Mouse (Mus musculus) erythroblast, embryonic 14.5 days (primary cell): ENCODE results near the gene Olfr1367. TPM values are rescaled to one million over a fixed set of nuclear protein-coding genes. Genes with fewer than 3 reads are reported as not detected.

ENCODE experiments used
- H3K27me3 ChIP-seq: 2 replicates; pipeline ENCODE4 v1.6.1; 2012; ENCODE audit warnings: inconsistent platforms; ENCODE audit not compliant: control insufficient read depth
- H3K36me3 ChIP-seq: 2 replicates; pipeline ENCODE4 v1.6.1; 2012; ENCODE audit warnings: mild to moderate bottlenecking, inconsistent platforms; ENCODE audit not compliant: control insufficient read depth
- H3K4me1 ChIP-seq: 2 replicates; pipeline ENCODE4 v1.6.1; 2012; ENCODE audit warnings: inconsistent platforms; ENCODE audit not compliant: control insufficient read depth
- H3K4me3 ChIP-seq: replicated peaks from 2 replicates; pipeline ENCODE3; 2012; ENCODE audit warnings: moderate library complexity, mild to moderate bottlenecking, inconsistent platforms
- H3K9me3 ChIP-seq: 2 replicates; pipeline ENCODE4 v1.6.1; 2012; ENCODE audit warnings: low read length, inconsistent platforms, mixed read lengths; ENCODE audit not compliant: control insufficient read depth
- GATA1 ChIP-seq: IDR thresholded peaks from 2 replicates; pipeline ENCODE4 v1.6.1; 2012; ENCODE audit warnings: low read length, inconsistent platforms, mixed read lengths
- TAL1 ChIP-seq: IDR thresholded peaks from 3 replicates; pipeline ENCODE4 v1.6.1; 2012; ENCODE audit warnings: low read length, inconsistent platforms, mixed read lengths
- polyA plus RNA-seq: library from polyadenylated mRNA; stranded (reverse); fragments of >175 nt; gene quantifications from 2 replicates; pipeline ENCODE4 v1.2.3, GENCODE M21; 2012

Olfr1367 gene
- not detected in 2 replicates for polyA plus RNA-seq

DNA sequence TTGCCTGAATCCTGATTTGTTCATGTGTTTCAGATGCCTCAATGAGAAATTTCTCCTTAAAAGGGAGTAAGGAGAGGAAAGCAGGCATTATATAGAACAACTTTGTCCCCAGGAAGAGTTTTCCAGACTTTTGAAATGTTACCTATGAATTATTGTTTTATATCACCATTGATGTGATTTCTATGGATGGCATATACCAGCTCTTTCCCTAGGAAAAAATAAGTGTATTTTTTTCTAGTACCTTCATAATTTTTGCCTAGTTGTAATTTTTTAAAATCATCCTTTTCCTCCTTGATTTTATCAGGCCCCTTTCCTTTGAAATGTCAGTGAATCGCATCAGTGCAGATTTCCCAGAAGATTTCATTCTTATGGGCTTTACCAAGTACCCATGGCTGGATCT is at the start of gene Olfr1367:
Gene Olfr1367, plus strand, starts transcription at position 301 of the 400 bp plus-strand sequence.
- no peaks in the 10 kb centered on the region for H3K36me3 ChIP-seq
- TF ChIP-seq GATA1 (no peak), TAL1 (no peak)
- peaks cover 2% of the 10 kb centered on the region; the same call in 1 of the 2 replicates for H3K27me3 ChIP-seq
- no peak within 1 kb of the TSS for H3K4me3 ChIP-seq
- no peaks in the 10 kb centered on the region for H3K4me1 ChIP-seq
- no peaks in the 10 kb centered on the region for H3K9me3 ChIP-seq

DNA sequence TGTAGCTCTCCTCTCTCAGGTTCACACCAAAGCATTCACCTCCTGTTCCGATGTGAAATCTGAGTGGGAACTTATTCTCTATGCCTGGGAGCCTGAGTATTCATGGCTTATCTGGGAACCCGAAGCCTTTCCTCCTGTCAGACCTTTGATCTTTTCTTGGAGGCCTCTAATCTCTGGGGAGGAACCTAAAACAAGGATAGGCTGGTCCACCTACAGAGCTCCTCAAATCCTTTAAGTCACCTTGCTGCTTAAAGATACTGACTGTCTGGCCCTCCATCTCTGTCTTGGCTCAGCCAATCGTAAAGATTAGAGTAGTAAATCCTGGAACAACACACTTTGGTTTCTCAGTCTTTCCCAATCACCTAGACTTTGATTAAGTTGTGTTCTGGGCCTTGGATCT is 48.2 kb upstream of the Olfr1367 start:
- H3K27me3 ChIP-seq = no peaks in the 10 kb centered on the region
- no peaks in the 10 kb centered on the region for H3K4me1 ChIP-seq
- H3K9me3 ChIP-seq = no peaks in the 10 kb centered on the region
- no peak for TF ChIP-seq TAL1
- TF ChIP-seq GATA1 = no peak
- no peak overlapping the region for H3K4me3 ChIP-seq
- no peaks in the 10 kb centered on the region for H3K36me3 ChIP-seq

DNA sequence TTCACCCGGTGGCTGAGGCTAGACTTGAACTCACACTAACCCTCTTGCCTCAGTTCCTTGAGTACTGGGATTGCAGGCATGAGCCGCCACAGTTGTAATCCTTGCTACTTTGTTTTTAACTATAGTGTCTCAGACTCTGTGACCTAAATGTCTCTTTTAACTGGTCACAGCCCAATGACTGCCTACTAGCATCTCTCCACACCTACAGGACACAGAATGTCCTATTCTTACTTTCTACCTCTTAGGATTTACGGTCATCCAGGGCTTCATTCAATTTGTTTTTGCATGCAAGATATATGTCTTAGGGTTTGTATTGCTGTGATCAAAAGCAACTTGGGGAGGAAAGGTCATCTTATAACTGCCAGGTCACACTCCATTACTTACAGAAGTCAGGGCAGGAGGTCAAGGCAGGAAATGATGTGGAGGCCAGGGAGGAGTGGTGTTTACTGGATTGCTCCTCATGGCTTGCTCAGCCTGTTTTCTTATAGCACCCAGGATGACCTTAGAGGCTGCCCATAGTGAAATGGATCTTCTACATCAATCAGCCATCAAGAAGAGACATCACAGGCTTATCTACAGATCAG is 42.1 kb upstream of the Olfr1367 start:
- Histone ChIP-seq H3K4me1 (peaks cover under 1% of the 10 kb centered on the region), H3K27me3 (no peaks in the 10 kb centered on the region), H3K36me3 (no peaks in the 10 kb centered on the region), H3K4me3 (no peak overlapping the region), H3K9me3 (no peaks in the 10 kb centered on the region)
- no peak for TF ChIP-seq TAL1
- no peak for TF ChIP-seq GATA1

DNA sequence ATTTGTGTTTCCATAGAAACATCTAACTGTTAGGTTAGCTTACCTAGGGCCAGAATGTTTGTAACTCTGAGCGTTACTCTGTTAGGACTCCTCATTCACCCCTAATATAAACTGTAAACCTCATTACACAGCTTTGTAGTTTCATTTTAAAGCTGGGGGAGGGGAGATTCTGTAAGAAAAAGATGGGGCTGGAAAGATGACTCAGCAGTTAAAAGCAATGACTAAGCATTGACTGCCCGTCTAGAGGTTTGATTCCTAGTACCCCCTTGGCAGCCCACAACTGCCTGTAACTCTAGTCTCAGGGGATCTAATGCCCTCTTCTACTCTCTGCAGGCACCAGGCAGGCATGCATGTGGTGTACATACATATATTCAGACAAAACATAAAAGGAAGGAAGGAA is 36.9 kb upstream of the Olfr1367 start:
- H3K4me1 ChIP-seq = peaks cover 5% of the 10 kb centered on the region
- no peak overlapping the region for H3K4me3 ChIP-seq
- H3K27me3 ChIP-seq = no peaks in the 10 kb centered on the region
- no peaks in the 10 kb centered on the region for H3K9me3 ChIP-seq
- H3K36me3 ChIP-seq = no peaks in the 10 kb centered on the region
- no peak for TF ChIP-seq TAL1
- TF ChIP-seq GATA1 = no peak

DNA sequence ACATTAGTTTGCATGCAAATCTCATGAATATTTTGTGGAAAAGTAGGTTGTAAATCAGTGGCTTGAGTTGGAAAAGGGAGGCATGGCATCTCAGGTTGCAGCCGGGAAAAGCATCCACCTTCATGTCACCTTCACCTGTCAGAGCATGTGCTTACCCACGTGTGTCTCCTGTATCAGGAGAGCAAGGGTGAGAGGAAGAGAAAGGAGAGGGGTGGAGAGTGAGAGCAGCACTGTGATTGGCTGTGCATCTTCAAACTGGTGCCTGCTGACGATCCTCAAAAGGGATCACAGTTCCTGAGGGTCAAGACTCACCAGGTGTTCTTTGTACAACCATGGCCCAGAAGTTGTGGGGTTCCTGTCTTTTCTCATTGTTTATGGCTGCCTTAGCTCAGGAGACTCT is 34.8 kb upstream of the Olfr1367 start, which contains the start of gene Gpx6:
Gene Gpx6, plus strand, starts transcription at position 200 of the 400 bp plus-strand sequence.
- H3K9me3 ChIP-seq = no peaks in the 10 kb centered on the region
- H3K36me3 ChIP-seq = no peaks in the 10 kb centered on the region
- peaks cover 5% of the 10 kb centered on the region for H3K4me1 ChIP-seq
- H3K4me3 ChIP-seq = no peak within 1 kb of the TSS
- no peaks in the 10 kb centered on the region for H3K27me3 ChIP-seq
- TF ChIP-seq TAL1 (no peak), GATA1 (no peak)

DNA sequence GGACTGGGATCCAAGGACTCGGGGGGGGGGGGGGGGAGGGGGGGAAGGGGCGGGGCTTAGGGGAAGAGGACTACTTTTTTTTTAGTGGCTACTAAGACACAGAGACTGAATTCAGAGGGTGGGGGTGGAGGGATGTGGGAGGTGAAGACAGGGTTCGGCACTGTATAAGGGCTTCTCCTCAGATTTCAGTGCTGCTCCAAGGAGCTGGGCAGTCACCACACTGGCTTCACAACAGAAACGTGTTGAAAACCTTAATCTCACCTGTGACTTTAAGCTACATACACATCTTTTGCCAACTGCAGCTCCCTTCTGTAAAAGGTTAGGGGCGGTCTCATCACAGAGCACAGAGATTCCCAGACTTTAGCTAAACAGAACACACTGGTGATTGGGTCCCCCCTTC is 33.9 kb upstream of the Olfr1367 start:
- Histone ChIP-seq H3K27me3 (no peaks in the 10 kb centered on the region), H3K4me3 (no peak overlapping the region), H3K36me3 (no peaks in the 10 kb centered on the region), H3K9me3 (no peaks in the 10 kb centered on the region), H3K4me1 (peaks cover 5% of the 10 kb centered on the region)
- TF ChIP-seq TAL1 = no peak
- TF ChIP-seq GATA1 = no peak

DNA sequence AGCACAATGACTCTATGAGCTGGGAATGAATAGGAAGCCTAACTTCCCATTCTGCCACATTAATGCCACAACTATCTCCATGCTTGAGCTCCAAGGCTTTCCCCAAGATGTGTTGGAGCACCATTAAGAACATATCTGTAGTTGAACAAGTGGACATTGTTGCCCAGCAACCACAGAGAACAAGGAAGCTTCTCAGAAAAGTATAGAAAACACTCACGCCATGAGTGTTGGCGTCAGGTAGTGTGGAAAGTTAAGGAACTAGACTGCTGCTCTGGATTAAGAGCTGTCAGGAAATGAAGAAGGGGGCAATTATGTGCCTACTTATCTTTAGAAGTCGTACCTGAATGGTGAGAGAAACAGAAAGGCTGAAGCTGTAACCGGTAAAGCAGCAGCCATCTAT is 32.8 kb upstream of the Olfr1367 start:
- Histone ChIP-seq H3K4me3 (no peak overlapping the region), H3K4me1 (peaks cover 5% of the 10 kb centered on the region), H3K27me3 (no peaks in the 10 kb centered on the region), H3K36me3 (no peaks in the 10 kb centered on the region), H3K9me3 (no peaks in the 10 kb centered on the region)
- TF ChIP-seq GATA1 (no peak), TAL1 (no peak)

DNA sequence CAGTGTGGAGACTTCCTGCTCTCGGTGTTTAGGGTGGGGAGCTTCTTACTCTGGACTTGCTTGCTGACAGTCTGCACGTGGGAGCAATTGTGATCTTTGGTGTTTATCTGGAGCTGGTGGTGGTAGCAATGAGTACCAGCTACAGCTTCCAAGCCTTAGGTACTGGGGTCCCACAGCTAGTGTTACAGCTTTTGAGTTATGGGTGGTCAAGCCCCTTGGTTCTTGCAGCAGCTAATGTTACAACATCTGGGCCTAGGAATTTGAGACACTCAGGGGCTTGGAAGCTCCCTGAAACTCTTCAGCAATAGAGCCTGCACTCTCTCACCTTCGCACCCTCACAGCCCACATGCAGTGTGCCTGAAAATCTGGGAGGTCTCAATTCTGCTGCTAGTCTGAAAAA is 26.4 kb upstream of the Olfr1367 start:
- Histone ChIP-seq H3K36me3 (no peaks in the 10 kb centered on the region), H3K9me3 (no peaks in the 10 kb centered on the region), H3K4me3 (no peak overlapping the region), H3K27me3 (peaks cover 25% of the 10 kb centered on the region), H3K4me1 (no peaks in the 10 kb centered on the region; the same call in 1 of the 2 replicates)
- no peak for TF ChIP-seq GATA1
- no peak for TF ChIP-seq TAL1

DNA sequence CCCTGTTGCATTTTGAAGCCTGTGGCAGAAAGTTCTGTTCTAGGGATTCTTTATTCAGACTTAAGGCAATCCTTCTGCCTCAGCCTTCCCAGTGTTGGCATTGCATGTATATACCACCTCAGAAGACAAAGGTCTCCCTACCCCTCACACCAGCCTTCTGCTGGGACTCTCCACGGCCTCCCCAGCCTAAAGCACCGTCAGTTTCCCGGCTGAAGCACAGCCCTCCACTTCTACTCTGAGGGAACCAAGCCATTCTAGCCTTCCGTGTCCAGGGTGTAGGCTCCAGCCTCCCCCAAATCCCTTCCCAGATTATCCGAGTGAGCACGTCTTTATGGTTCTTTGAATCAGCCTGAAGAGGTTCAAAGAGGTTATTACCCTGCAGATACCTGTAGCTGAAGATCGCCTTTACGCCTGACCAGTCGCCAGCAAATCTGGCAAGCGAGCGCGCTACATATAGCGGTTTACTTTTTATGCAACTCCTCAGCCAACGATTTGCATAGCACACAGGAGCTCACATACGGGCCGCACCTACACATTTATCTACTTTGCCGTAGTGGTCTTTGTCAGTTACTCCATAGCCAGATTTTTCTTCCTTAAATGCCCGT is 24.7 kb upstream of the Olfr1367 start:
- H3K27me3 ChIP-seq = peaks cover 25% of the 10 kb centered on the region
- TF ChIP-seq TAL1 (no peak), GATA1 (no peak)
- H3K4me3 ChIP-seq = peak overlapping the region; percentile 4
- no peaks in the 10 kb centered on the region for H3K9me3 ChIP-seq
- peaks cover 8% of the 10 kb centered on the region for H3K4me1 ChIP-seq
- no peaks in the 10 kb centered on the region for H3K36me3 ChIP-seq

DNA sequence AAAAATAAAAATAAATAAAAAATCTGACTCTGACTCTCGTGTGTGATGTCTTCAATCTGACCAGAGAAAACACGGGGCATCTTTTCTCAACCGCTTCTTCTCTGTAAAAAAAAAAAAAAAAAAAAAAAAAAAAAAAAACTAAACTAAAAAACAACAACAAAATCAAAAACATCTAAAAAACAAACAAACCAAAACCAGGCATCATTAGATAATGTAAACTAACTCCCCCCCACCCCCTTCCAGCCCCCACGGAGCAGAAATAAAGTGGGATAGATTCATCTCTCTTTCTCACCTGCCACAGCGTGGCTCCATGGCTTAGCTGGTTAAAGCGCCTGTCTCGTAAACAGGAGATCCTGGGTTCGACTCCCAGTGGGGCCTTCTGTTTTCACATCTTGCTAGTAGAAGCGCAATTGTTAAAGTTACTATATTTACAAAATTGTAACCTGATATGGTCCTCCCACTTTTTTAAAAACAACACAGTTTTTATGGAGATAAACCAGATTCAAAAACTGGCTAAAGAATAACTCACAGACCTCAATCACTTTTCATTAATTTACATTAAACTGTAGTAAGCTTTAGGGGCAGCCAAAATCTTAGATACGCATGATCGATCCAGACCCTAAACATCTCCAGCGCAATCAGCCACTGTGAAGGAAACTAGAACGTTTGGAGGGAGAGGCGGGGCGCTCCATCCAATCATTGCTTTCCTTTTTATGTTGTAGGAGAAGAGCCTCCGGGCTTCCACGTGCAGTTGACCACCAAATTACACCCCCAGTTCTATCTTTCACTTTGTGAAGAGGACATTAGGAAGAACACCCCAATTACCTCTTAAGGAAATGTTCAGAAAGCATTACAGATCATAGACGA is 24.0 kb upstream of the Olfr1367 start:
- H3K4me3 ChIP-seq = no peak overlapping the region
- no peaks in the 10 kb centered on the region for H3K9me3 ChIP-seq
- peaks cover 29% of the 10 kb centered on the region for H3K27me3 ChIP-seq
- H3K36me3 ChIP-seq = no peaks in the 10 kb centered on the region
- H3K4me1 ChIP-seq = peaks cover 15% of the 10 kb centered on the region
- no peak for TF ChIP-seq GATA1
- TF ChIP-seq TAL1 = no peak
